Mouse (Mus musculus) left cerebral cortex, postnatal 10 days (tissue): ENCODE data around the gene Olfr524. TPM values are rescaled to one million over a fixed set of nuclear protein-coding genes. Genes with fewer than 3 reads are reported as not detected.

ENCODE experiments used
- DNase-seq, 2 experiments: peaks; one replicate each; pipeline ENCODE4 v3.0.0; 2021 to 2022; ENCODE audit warnings: low spot score in 2 of 2, mixed read lengths in 1 of 2; ENCODE audit errors: extremely low spot score in 1 of 2
- intact Hi-C: fragments of 180-260 bp; cut with DNase I; formaldehyde crosslinking; loops from one replicate; pipeline ENCODE4 v1.15.1; 2025
- total RNA-seq, 2 experiments: library from RNA; stranded (reverse); gene quantifications; 2 replicates each; pipeline ENCODE4 v1.2.3; 2021

Olfr524 gene
- total RNA-seq, 2 experiments from 2014 or later, result not detected

GRCm38 (mm10) chr7:140188391-140189328, 17.1 kb downstream of the Olfr524 start:
- DNase-seq, result no peak
- intact Hi-C loops, result loop anchor here (10.0 kb wide), 1 partner anchor 636 kb away; the partner anchor contains the start of gene Zfp941

- intact Hi-C loops, result loop anchor here (10.0 kb wide), 1 partner anchor 637 kb away; the partner anchor contains the start of gene Zfp941
- DNase-seq, result no peak
Observed at GRCm38 (mm10) chr7:140187721-140188390, 17.9 kb downstream of the Olfr524 start.

GRCm38 (mm10) chr7:140186646-140187620, 18.8 kb downstream of the Olfr524 start:
- peak in 1 of 2 experiments; percentile 42 for DNase-seq
- intact Hi-C loops, result loop anchor here (10.0 kb wide), 1 partner anchor 638 kb away; the partner anchor contains the start of gene Zfp941

- intact Hi-C loops, result loop anchor here (10.0 kb wide), 1 partner anchor 641 kb away; the partner anchor contains the start of gene Zfp941
- no peak for DNase-seq
Observed at GRCm38 (mm10) chr7:140184206-140184605, 21.6 kb downstream of the Olfr524 start.

GRCm38 (mm10) chr7:140180692-140181091, 25.1 kb downstream of the Olfr524 start:
- no peak for DNase-seq
- intact Hi-C loops, result loop anchor here (10.0 kb wide), 1 partner anchor 644 kb away; the partner anchor contains the start of gene Zfp941

GRCm38 (mm10) chr7:140179176-140179575, 26.6 kb downstream of the Olfr524 start:
- intact Hi-C loops, result no loop called here
- DNase-seq, result no peak

GRCm38 (mm10) chr7:140172936-140173335, 32.8 kb downstream of the Olfr524 start, which contains the start of gene Olfr523:
Gene Olfr523, plus strand, starts transcription at chr7:140173217.
- intact Hi-C loops, result no loop called here
- no peak for DNase-seq

- intact Hi-C loops, result no loop called here
- no peak for DNase-seq
Observed at GRCm38 (mm10) chr7:140170863-140171262, 34.9 kb downstream of the Olfr524 start.

- intact Hi-C loops, result no loop called here
- DNase-seq, result no peak
Observed at GRCm38 (mm10) chr7:140169386-140169785, 36.4 kb downstream of the Olfr524 start.

- DNase-seq, result no peak
- intact Hi-C loops, result no loop called here
Observed at GRCm38 (mm10) chr7:140167950-140168349, 37.8 kb downstream of the Olfr524 start.

- intact Hi-C loops, result no loop called here
- no peak for DNase-seq
Observed at GRCm38 (mm10) chr7:140164664-140165063, 41.1 kb downstream of the Olfr524 start, which contains the start of gene Olfr522. Gene Olfr522, minus strand, starts transcription at chr7:140164764.

- DNase-seq, result no peak
- intact Hi-C loops, result no loop called here
Observed at GRCm38 (mm10) chr7:140160363-140160762, 45.4 kb downstream of the Olfr524 start.

- intact Hi-C loops, result loop anchor here (10.0 kb wide), 1 partner anchor 670 kb away; the partner anchor contains the start of gene Zfp941
- DNase-seq, result peak; percentile 73 to 83
Observed at GRCm38 (mm10) chr7:140154218-140154927, 51.4 kb downstream of the Olfr524 start, which contains the start of gene Sprn. Gene Sprn, minus strand, starts transcription at chr7:140154877.

- intact Hi-C loops, result loop anchor here (10.0 kb wide), 1 partner anchor 671 kb away; the partner anchor contains the start of gene Zfp941
- no peak for DNase-seq
Observed at GRCm38 (mm10) chr7:140153829-140154217, 51.9 kb downstream of the Olfr524 start.

- peak in 1 of 2 experiments; percentile 78 for DNase-seq
- intact Hi-C loops, result loop anchor here (10.0 kb wide), 1 partner anchor 671 kb away; the partner anchor contains the start of gene Zfp941
Observed at GRCm38 (mm10) chr7:140153383-140153782, 52.4 kb downstream of the Olfr524 start.
